Mouse (Mus musculus) spleen, postnatal 10 days (tissue): ENCODE measurements at regions not wholly inside any gene's neighbourhood (a gene's known extent, or its start where the extent isn't known, plus 50 kb on each side); places are given as distances from the start of the nearest gene placed in this dataset.

Experiments used
- DNase-seq, 2 experiments: peaks; one replicate each; pipeline ENCODE4 v3.0.0; 2021 to 2022; ENCODE audit warnings: low spot score in 2 of 2

DNA sequence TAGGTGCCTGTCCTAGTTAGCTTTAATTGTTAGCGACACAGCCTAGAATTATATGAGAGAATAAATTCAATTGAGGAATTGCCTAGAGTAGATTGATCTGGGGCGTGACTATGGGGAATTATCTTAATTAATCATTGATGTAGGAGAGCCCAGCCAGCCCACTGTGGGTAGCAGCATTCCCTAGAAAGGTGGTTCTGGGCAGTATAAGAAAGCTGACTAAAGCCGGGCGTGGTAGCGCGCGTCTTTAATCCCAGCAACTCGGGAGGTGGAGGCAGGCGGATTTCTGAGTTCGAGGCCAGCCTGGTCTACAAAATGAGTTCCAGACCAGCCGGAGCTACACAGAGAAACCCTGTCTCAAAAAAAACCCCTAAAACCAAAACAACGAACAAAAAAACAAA lies 156.8 kb upstream of the Zfp618 start:
- DNase-seq = no peak

DNA sequence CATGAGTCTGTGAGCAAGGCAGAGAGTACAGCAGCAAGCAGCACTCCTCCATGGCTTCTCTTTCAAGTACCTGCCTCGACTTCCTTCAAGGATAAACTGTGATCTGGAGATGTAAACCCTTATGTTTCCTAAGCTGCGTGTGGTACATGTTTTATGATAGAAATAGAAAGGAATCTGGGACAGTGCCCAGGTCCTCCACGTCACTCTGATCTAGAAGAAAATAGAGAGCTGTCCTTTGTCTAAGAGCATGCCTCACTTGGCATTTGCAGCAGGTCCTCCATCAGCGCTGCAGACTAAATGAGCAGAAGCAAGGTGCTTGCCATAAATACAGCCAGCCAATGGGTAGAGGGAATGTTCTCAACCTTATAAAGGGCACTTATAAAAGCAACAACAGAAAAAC lies 156.3 kb upstream of the Zfp618 start:
- no peak for DNase-seq

DNA sequence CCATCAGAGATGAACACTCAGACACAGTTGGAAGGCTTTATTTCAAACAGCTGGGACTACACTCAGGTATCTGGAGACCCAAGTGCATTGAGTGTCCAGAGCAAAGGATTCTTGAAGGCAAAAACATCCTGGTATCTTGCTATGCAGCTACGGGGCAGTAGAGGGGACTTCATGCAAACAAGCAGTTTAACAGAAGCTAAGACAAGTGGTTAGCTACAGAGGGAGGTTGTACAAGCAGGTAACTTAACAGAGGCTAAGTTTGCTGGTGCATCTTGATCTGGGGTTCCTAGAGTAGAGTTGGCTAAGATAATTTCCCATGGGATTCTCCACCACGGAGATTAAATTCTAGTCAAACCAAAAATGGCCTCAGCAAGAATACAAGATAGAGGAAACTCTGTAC lies 145.5 kb upstream of the Zfp618 start:
- DNase-seq = no peak

DNA sequence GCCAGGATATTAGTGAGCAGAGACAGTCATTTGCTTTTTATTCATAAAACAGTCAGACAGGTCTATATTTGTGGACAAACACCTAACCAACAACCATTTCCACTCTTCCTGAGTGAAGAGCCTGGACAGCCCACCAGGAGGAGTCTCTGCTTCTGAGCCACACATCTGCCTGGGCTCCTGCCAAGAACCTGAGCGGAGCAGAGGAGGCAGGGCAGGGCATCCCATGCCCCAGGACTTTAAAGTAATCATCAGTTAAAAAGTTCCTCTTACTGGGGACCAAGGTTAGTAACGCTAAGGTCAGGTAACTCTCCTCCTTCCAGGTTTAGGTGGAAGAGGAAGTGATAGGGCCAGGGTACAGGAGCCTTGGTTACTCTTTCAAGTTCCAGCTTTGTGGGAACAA lies 144.1 kb upstream of the Zfp618 start:
- DNase-seq = no peak

DNA sequence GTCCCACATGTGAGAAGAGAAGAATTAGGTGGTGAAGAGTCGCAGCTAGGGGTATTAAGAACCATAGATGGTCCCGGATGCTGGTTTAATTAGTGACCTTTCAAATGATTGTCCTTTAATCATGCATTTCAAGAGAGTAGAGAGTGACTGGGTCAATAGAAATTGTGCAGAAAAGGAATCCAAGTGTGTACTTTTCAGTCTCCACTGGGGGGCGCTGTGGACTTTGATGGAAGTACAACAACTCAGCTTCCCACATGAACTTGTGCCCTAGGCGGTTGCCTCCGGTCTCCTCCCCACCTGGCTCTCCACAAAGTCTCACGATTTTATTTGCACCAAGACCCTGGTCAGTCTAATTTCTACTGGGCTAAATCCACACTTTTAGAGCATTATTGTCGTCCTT lies 142.8 kb upstream of the Zfp618 start:
- peak in 1 of 2 experiments; percentile 76 for DNase-seq

DNA sequence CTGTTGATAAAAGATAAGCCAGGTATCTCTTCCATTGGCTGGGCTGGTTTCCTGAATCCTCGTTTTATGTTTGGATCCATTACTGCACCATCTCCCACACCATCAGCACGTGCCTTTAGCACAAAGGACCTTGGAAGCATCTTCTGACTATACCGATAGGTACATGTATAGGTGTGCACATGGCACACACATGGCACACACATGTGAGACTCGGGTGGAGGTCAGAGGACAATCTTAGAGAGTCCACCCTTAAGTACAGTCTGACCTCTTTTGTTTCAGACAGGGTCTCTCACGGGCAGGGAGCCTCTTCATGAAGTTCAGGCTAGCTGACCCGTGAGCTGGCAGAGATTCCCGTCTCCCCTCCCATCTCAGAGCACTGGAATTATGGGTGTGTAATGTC lies 142.3 kb upstream of the Zfp618 start:
- no peak for DNase-seq

DNA sequence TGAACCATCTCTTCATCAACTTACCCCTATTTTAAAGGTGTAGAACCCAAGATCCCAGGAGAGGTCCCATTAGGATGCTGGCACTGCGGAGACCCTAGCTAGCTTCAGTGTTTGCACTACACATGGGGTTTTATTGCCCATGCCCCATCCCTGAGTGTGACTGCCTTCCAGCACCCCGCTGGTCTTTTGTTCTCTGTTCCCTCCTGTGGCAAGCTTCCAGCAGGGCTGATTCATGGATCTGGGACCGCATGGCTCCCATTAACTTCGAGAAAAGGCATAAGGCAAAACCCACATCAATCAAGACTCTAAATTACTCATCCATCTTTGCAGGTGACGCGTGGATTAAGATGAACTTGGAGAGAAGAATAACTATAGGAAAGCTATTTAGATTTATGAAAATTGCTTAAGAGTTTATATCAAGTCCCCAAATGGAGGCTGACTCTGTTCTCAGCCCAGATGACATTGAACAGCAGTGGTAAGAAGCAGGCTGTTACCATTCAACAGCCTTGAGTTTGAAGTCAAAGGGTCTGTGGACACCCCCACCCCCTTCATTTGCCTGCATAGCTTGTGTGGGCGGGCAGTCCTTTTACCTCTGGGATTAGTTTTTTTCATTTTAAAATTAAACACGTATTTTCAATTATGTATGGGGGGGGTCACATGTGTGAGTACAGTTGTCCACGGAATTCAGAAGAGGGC lies 141.7 kb upstream of the Zfp618 start:
- no peak for DNase-seq

DNA sequence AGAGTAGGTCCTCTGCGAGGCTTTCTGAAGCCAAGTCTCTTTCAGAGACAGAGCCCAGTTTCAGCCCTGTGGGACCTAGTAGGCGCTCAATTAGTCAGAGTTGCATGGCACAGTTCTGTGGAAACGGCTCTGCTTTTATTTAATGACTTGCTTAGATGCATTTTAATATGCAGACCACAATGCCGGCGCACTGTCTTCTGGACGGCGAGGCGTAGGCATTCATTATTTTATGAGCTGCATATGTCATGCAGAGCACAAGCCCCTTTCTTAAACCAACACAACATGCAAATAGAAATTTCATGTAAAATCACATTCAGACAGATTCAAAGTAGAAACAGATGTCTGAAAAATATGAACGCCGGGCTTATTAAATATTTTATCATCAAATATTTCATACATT lies 140.8 kb upstream of the Zfp618 start:
- DNase-seq = no peak

DNA sequence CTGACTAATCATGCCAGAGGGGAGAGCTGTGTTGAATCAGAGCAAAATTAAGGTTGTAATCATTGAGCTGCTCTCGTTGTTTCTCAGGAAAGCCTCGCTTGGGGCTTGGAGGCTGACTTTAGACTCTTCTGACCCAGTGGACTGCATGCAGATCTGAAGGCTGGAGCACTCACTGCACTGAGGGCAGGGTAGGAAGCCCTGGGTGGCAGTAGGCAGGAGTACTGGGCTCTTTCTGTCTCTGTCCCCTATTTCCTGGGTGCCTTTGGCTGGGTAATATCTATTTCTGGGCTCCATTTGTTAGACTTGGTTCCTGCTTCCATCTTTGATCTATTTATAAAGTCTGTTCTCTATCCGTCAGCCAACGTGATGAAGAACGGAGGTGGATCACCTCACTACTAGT lies 140.1 kb upstream of the Zfp618 start:
- DNase-seq = no peak

DNA sequence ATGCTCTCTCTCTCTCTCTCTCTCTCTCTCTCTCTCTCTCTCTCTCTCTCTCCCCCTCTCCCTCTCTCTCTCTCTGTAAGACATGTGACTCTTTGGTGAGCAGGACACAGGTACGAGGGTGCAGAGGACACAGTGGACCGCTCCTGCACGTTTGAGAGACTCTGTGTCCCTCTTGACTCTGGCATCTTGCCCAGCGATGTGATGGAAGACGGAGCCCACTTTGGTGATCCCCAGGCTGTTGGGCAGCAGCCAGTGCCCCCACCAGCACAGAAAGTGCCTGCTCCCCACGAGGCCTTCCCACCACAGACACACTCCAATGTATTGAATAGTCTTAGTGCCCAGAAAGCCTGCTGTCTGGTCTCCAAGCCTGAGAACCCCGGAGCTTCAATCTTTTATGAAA lies 136.4 kb upstream of the Zfp618 start:
- DNase-seq = no peak

DNA sequence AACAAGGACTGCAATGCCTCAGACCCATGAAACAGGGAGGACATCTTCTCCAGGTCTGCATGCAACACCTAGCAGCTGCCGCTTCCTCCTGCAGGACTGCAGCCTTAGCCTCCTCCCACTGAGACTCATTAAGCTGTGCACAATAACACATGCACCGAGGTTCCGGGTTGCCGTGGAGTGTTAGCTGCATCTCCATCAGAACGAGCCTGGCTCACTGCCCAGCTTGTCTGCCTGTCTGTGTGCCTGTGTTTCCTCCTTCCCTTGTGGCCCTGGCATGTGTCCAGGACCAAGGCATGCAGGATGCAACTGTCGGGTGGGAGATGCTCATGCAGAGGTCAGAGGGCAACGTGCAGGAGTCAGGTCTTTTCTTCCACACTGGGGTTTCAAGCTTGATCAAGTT lies 131.4 kb upstream of the Zfp618 start:
- DNase-seq = peak in 1 of 2 experiments; percentile 18

DNA sequence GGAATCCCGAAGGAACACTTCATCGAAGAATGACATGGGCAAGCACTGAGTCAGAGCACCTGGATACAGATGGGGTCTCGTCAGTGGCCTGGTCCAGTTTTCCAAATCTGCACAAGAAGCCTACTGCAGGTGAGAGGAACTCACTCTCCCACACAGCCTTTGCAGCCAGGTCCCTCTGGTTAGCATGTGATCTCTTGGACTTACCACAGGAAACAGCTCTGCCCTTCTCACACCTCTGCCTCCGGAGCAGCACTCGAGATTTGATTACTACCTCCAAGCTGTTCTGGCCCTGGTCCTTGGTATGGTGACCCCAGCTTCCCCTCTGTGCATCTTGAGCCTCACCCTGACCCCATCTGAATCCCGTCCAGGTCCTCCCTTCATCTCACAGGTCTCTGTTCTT lies 128.5 kb upstream of the Zfp618 start:
- DNase-seq = no peak

DNA sequence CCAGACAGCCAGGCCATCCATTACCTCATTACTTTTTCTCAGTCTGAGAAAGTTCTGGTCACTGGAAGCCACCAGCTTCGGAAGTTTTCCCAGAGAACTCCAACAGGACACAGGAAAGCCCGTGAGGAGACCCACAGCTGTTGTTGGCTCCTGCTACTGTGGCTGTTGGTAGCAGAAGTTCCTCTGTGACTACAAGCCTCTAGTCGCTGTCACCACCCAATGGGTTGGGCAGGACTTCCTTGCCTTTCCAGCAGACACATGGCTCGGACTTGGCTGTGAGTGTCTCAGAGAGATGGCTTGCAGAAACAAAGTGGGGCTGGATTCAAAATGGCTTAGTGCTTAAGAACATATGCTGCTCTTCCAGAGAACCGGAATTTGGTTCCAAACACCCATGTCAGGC lies 114.8 kb upstream of the Zfp618 start:
- no peak for DNase-seq

DNA sequence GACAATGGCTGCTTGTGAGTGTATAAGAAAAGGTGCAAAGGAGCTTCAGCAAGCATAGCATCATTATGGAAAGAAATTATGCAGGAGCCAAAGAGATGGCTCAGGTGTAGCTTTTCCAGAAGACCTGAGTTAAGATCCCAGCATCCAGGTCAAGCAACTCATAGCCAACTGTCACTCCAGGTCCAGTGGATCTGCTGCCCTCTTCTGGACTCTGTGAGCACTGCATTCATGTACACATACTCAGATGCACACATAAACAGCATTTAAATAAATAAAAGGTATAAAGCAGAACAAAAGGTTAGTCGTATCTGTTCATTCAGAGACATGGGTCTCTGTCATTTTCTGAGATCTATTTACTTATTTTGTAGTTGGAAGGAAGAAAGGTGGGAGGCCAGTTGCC lies 112.0 kb upstream of the Zfp618 start:
- no peak for DNase-seq

DNA sequence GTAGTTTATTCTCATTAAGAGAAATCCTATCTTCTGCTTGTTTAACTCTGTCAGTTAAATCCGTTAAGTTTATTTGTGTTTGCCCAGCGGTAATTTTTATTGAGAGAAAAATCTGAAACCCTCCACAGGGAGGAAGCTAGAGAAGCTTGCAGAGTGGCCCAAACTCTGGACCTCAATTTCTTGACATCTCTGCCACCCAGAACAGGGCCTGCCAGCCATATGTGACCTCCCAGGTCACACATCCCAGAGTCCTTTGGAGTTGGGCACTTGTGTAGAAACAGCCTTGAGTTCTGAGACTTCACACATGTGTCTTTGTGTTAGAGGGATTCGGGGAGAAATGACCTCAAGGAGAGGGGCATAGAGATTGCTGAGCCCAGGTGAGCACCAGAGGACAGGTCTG lies 109.0 kb upstream of the Zfp618 start:
- no peak for DNase-seq

DNA sequence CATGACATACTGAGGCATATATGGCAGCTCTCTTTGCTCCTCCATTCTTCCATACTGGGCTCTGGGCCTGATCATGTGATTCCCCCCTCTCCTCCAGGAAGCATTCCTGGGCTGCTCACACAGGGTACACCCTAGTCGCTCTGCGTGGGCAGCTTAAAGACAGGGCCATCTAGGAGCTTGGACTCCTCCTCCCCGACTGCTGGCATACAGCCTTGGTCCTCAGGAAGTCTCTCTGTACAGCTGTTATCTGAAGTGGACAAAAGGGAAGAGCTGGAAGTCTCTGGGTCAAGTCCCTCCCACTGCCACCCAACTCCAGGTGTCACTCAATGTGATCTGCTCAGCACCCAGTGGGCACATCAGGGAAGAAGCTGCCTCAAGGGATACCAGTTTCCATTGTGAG lies 102.6 kb upstream of the Zfp618 start:
- no peak for DNase-seq

DNA sequence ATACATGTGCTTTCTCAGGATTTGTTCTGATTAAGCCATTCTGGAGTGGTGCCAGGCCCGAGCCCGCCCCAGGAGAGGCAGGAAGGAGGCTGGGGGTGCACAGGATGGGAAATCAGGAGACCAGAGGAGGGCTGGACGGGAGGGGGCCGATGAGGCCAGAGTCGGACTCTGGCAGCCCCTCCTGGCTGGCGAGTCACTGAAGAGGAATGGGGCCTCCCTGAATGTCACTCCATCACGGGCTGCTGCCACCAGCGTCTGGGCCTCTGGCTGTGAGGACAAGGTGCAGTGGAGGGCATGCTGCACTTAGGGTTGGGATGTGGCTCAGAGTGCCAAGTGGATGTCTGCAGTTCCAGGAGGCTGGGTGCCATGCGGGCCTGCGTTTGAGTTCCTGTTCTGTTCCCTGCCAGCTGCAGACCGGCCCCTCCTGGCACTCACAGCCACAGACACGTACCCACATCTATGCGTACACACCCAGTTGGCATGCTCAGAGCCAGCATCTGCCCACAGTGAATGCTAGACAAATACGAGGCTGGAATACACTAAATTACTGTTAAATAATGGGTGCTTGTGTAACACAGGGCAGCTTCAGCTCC lies 94.9 kb upstream of the Zfp618 start:
- DNase-seq = no peak

DNA sequence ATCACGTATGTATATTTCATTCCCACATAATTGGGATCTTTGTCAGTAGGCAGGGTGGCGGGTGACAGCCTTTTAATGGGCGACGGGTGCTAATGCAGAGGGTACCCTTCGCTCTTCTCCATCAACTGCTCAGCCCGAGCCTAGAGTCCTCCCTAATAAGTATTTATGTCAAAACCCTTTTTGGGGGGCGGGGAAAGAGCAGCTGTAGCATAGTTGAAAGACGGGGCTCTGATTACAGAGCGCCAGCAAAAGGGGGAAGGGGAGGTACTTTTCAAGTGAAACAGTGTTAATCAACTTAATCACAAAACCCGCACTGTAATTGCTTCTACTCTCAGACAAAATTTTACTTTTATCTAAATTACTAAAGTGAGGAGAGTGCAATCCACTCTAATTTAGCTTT lies 92.8 kb upstream of the Zfp618 start:
- DNase-seq = no peak

DNA sequence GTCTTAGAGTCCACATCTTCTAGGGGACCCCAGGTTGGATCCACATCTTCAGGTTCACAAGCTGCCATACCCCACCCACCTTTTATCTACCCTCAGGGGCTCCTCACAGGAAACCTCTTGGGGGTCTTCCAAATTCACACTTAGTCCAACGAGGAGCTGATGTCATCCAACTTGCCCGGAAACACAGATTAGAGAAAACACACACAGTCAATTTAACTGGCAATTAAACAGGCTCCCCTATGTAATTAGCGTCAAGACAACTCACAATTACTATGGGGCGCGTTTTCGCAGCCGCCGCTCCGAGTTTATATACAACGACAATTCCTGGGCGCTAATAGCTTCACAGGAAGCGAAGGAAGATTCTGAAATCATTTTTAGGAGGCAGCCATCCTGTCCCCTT lies 91.4 kb upstream of the Zfp618 start:
- DNase-seq = no peak

DNA sequence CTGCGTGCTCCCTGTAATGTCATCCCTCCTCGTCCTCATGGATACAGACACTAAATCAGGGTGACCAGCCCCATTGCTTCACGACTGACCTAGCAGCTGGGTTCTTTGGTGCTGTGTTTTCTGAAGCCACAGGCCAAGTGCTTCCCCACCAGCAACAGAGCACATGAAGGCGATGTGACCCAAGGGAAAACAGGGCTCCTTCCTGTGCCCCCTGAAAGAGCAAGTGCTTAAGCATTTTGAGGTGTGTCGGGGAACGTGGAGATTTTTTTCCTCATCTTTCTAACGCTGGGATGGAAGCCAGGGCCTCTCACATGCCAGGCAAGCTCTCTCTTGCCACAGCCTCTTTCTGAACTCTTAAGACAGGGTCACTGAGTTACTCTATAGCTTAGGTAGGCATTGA lies 87.3 kb upstream of the Zfp618 start:
- DNase-seq = no peak

DNA sequence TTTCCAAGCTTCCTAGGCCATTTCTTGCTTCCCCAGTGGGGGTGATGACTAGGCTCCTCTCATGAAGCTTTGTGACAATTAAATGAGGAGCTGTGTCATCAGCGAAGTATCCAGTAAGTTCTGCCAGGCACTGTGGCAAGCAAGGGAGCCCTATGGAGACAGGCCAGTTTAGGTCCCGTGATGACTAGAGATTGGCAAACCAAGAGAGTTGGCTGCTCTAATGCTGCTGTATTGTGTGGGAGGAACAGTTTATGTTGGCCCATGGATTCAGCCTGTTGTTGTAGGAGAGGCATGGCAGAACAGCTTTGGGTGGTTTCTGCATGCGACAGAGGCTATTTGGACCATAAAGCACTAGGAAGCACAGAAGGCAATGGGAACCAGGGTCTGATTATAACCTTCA lies 86.4 kb upstream of the Zfp618 start:
- DNase-seq = no peak

DNA sequence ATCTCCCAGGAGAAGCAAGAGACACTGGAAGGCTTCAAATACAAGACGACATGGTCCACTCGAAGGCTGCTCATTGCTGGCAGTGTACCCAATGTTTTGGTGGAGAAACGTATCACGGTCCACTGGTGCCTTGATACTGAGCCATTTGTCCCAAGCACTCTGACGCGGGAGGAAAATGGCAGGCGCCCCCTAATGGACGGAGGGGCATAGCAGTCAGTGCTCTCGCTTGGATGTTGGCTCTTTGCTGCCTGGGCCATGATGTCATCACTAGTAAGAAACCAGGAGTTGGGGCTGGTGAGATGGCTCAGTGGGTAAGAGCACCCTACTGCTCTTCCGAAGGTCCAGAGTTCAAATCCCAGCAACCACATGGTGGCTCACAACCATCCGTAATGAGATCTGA lies 83.5 kb upstream of the Zfp618 start:
- DNase-seq = no peak

DNA sequence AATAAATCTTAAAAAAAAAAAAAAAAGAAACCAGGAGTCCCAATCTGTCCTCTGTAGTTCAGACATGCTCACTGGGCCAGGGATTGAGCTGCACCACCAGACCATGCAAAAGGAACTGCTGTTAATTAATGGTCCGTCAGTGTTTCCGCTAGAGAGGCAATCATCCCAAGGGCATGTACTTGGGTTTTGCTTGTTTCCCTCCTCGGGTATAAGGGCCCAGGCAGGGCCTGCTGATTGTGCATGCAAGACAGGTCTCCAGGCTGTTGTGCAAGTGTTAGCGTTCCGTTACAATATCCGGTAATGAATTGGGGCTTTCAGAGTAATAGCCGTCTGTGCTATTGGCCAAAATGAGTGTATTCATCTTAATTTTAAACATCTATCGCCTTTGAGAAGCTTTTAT lies 83.1 kb upstream of the Zfp618 start:
- DNase-seq = no peak

DNA sequence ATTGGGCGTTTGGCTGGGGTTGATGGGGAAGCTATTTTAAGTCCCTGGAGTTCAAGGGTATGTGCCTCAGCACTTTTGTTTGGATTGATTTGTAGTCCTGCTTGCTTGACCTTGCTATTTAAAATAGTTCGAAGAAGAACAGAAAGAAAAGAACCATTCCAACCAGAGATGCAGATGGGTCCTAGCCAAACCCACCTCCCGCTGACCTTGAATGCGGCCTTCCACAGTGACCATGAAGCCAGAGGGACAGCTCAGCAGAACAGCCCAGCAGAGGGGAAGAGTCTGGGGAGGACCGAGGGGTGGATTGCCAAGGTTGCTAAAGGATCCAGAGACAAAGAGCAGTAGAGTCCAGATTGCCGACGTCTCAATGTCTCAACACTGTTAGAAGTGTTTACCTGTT lies 76.6 kb upstream of the Zfp618 start:
- DNase-seq = no peak
